Mouse (Mus musculus) midbrain, postnatal 0 days (tissue): ENCODE data around the gene Adh7. TPM values are rescaled to one million over a fixed set of nuclear protein-coding genes. Genes with fewer than 3 reads are reported as not detected.

Experiments used
- ATAC-seq: fragments of 200-750 bp; cut with Nextera tagmentation; 2 replicates; pipeline ENCODE4 v1.8.0; 2017; ENCODE audit warnings: moderate number of reproducible peaks, mild to moderate bottlenecking, moderate TSS enrichment, moderate library complexity; ENCODE audit not compliant: low FRiP score
- DNase-seq: peaks from one replicate; pipeline ENCODE4 v3.0.0-alpha.2; 2015; ENCODE audit warnings: low spot score
- H3K27ac ChIP-seq: fragments of 300-500 bp; sonication (generic); 2 replicates; pipeline ENCODE4 v1.5.1; 2014; ENCODE audit warnings: low read depth, mild to moderate bottlenecking, low read length, mixed read lengths
- H3K27me3 ChIP-seq: fragments of 300-500 bp; sonication (generic); 2 replicates; pipeline ENCODE4 v1.6.1; 2014; ENCODE audit warnings: low read length, control low read depth, mixed read lengths; ENCODE audit not compliant: insufficient read depth
- H3K36me3 ChIP-seq: fragments of 300-500 bp; sonication (generic); 2 replicates; pipeline ENCODE4 v1.6.1; 2014; ENCODE audit warnings: low read length, control low read depth, mixed read lengths; ENCODE audit not compliant: insufficient read depth
- H3K4me1 ChIP-seq: fragments of 300-500 bp; sonication (generic); 2 replicates; pipeline ENCODE4 v1.6.1; 2014; ENCODE audit warnings: mild to moderate bottlenecking, control low read depth, antibody characterized with exemption, low read length, mixed read lengths; ENCODE audit not compliant: insufficient read depth
- H3K4me2 ChIP-seq: fragments of 300-500 bp; sonication (generic); 2 replicates; pipeline ENCODE4 v1.6.1; 2014; ENCODE audit warnings: low read depth, mild to moderate bottlenecking, low read length, mixed read lengths; ENCODE audit not compliant: poor library complexity, severe bottlenecking
- H3K4me3 ChIP-seq: fragments of 300-500 bp; sonication (generic); 2 replicates; pipeline ENCODE4 v1.5.1; 2014; ENCODE audit warnings: low read depth, mild to moderate bottlenecking, low read length, moderate library complexity
- H3K9ac ChIP-seq: fragments of 300-500 bp; sonication (generic); replicated peaks from 2 replicates; pipeline ENCODE4 v1.6.1; 2014; ENCODE audit warnings: mild to moderate bottlenecking, low read length, moderate library complexity, mixed read lengths; ENCODE audit not compliant: poor library complexity, severe bottlenecking
- H3K9me3 ChIP-seq: fragments of 300-500 bp; sonication (generic); 2 replicates; pipeline ENCODE4 v1.6.1; 2016; ENCODE audit warnings: low read length, control low read depth
- CTCF ChIP-seq: IDR thresholded peaks from 2 replicates; pipeline ENCODE4 v1.5.1; 2016; ENCODE audit warnings: antibody characterized with exemption, mild to moderate bottlenecking
- WGBS: fragments of 180-500 bp; shearing (Covaris S2); extraction: QIAGEN DNeasy Blood & Tissue Kit; methylation state at CpG from one replicate; pipeline ENCODE4 v1.1.7; 2014; 5-methylcytosine and 5-hydroxymethylcytosine counted together
- polyA plus RNA-seq: library from polyadenylated mRNA; unstranded; fragments of >200 nt; fragmentation: Nextera tagmentation; extraction: Ambion mirVana; gene quantifications from 2 replicates; pipeline ENCODE4 v1.2.1, GENCODE M21; 2015
- total RNA-seq: library from RNA; depleted of rRNA; stranded (reverse); fragments of >200 nt; gene quantifications from 2 replicates; pipeline ENCODE4 v1.2.3, GENCODE M21; 2014

Gene Adh7
- total and polyA plus RNA-seq, 2 experiments from 2014 or later, result 0.99 to 2.0 TPM

GRCm38 (mm10) chr3:138225853-138226252 is 8.3 kb downstream of the Adh7 start:
- WGBS, result 38% methylated on average over 7 of the region's 7 CpGs
- TF ChIP-seq CTCF, result no peak
- no peak overlapping the region for H3K4me3 ChIP-seq
- no peak overlapping the region for H3K4me2 ChIP-seq
- H3K27ac ChIP-seq, result no peak overlapping the region
- DNase-seq (no peak), ATAC-seq (no peak)
- H3K27me3 ChIP-seq, result no peaks in the 10 kb centered on the region
- no peaks in the 10 kb centered on the region for H3K36me3 ChIP-seq
- no peaks in the 10 kb centered on the region for H3K9me3 ChIP-seq
- H3K4me1 ChIP-seq, result no peaks in the 10 kb centered on the region
- no peak overlapping the region for H3K9ac ChIP-seq

- Histone ChIP-seq H3K9me3 (no peaks in the 10 kb centered on the region), H3K27ac (no peak overlapping the region), H3K4me2 (no peak overlapping the region), H3K4me3 (no peak overlapping the region), H3K27me3 (no peaks in the 10 kb centered on the region), H3K36me3 (no peaks in the 10 kb centered on the region), H3K4me1 (no peaks in the 10 kb centered on the region), H3K9ac (no peak overlapping the region)
- ATAC-seq (no peak), DNase-seq (no peak)
- 97% methylated on average over 6 of the region's 6 CpGs for WGBS
- no peak for TF ChIP-seq CTCF
Observed at GRCm38 (mm10) chr3:138226476-138226875, 8.9 kb downstream of the Adh7 start.

GRCm38 (mm10) chr3:138227082-138227481 is 9.5 kb downstream of the Adh7 start:
- WGBS, result 89% methylated on average over 2 of the region's 2 CpGs
- Histone ChIP-seq H3K36me3 (no peaks in the 10 kb centered on the region), H3K27ac (no peak overlapping the region), H3K9me3 (no peaks in the 10 kb centered on the region), H3K4me2 (no peak overlapping the region), H3K9ac (no peak overlapping the region), H3K4me1 (no peaks in the 10 kb centered on the region), H3K27me3 (no peaks in the 10 kb centered on the region), H3K4me3 (no peak overlapping the region)
- DNase-seq (no peak), ATAC-seq (no peak)
- TF ChIP-seq CTCF, result no peak

- H3K9me3 ChIP-seq, result no peaks in the 10 kb centered on the region
- H3K4me2 ChIP-seq, result no peak overlapping the region
- no peak overlapping the region for H3K9ac ChIP-seq
- no peaks in the 10 kb centered on the region for H3K27me3 ChIP-seq
- no peak overlapping the region for H3K4me3 ChIP-seq
- no peaks in the 10 kb centered on the region for H3K4me1 ChIP-seq
- no peaks in the 10 kb centered on the region for H3K36me3 ChIP-seq
- no peak overlapping the region for H3K27ac ChIP-seq
- DNase-seq (no peak), ATAC-seq (no peak)
- no peak for TF ChIP-seq CTCF
- 93% methylated on average over 8 of the region's 8 CpGs for WGBS
Observed at GRCm38 (mm10) chr3:138227782-138228181, 10.2 kb downstream of the Adh7 start.

- no peak overlapping the region for H3K4me2 ChIP-seq
- no peak for TF ChIP-seq CTCF
- DNase-seq (no peak), ATAC-seq (no peak)
- WGBS, result 85% methylated on average over 1 of the region's 1 CpGs
- H3K9me3 ChIP-seq, result no peaks in the 10 kb centered on the region
- no peak overlapping the region for H3K27ac ChIP-seq
- no peak overlapping the region for H3K4me3 ChIP-seq
- no peaks in the 10 kb centered on the region for H3K27me3 ChIP-seq
- no peaks in the 10 kb centered on the region for H3K4me1 ChIP-seq
- H3K36me3 ChIP-seq, result no peaks in the 10 kb centered on the region
- H3K9ac ChIP-seq, result no peak overlapping the region
Observed at GRCm38 (mm10) chr3:138229448-138229847, 11.9 kb downstream of the Adh7 start.

- no peak for TF ChIP-seq CTCF
- H3K36me3 ChIP-seq, result no peaks in the 10 kb centered on the region
- no peaks in the 10 kb centered on the region for H3K27me3 ChIP-seq
- H3K27ac ChIP-seq, result no peak overlapping the region
- no peaks in the 10 kb centered on the region for H3K9me3 ChIP-seq
- H3K4me3 ChIP-seq, result no peak overlapping the region
- 65% methylated on average over 3 of the region's 3 CpGs for whole genome bisulfite sequencing
- no peak for ATAC-seq
- no peak overlapping the region for H3K9ac ChIP-seq
- no peak overlapping the region for H3K4me2 ChIP-seq
- no peak for DNase-seq
- no peaks in the 10 kb centered on the region for H3K4me1 ChIP-seq
Observed at GRCm38 (mm10) chr3:138230266-138230665, 12.7 kb downstream of the Adh7 start.

- H3K4me2 ChIP-seq, result no peak overlapping the region
- no peaks in the 10 kb centered on the region for H3K27me3 ChIP-seq
- H3K4me1 ChIP-seq, result no peaks in the 10 kb centered on the region
- no peak overlapping the region for H3K9ac ChIP-seq
- no peak for DNase-seq
- H3K27ac ChIP-seq, result no peak overlapping the region
- H3K36me3 ChIP-seq, result no peaks in the 10 kb centered on the region
- WGBS, result 80% methylated on average over 2 of the region's 2 CpGs
- no peaks in the 10 kb centered on the region for H3K9me3 ChIP-seq
- no peak for ATAC-seq
- no peak for TF ChIP-seq CTCF
- H3K4me3 ChIP-seq, result no peak overlapping the region
Observed at GRCm38 (mm10) chr3:138231531-138231930, 14.0 kb downstream of the Adh7 start.
